Mouse (Mus musculus) cerebral cortex, adult 2 months (tissue): ENCODE results near the gene Hspd1.

Experiments used
- WGBS: fragments of 180-500 bp; shearing (Covaris S2); methylation state at CpG from one replicate; pipeline ENCODE4 v1.1.7; 2018; 5-methylcytosine and 5-hydroxymethylcytosine counted together

Hspd1 gene

GRCm38 (mm10) chr1:55039944-55040343, 48.1 kb downstream of the Hspd1 start:
- WGBS: 89% methylated on average over 1 of the region's 1 CpGs

GRCm38 (mm10) chr1:55029446-55029845, 58.6 kb downstream of the Hspd1 start:
- WGBS: 78% methylated on average over 4 of the region's 4 CpGs

- 80% methylated on average over 11 of the region's 11 CpGs for WGBS
Measured at GRCm38 (mm10) chr1:55028512-55029249, 59.4 kb downstream of the Hspd1 start.

GRCm38 (mm10) chr1:55027966-55028365, 60.1 kb downstream of the Hspd1 start:
- 88% methylated on average over 1 of the region's 1 CpGs for WGBS
